Mouse (Mus musculus): Measurements from ENCODE around the gene Igfbp3. TPM values are rescaled to one million over a fixed set of nuclear protein-coding genes. Genes with fewer than 3 reads are reported as not detected.

Igfbp3 gene
- total and polyA plus RNA-seq, 2 experiments: 17.7 to 31.2 TPM

GRCm38 (mm10) chr11:7198481-7199256, 15.1 kb downstream of the Igfbp3 start:
- H3K9ac ChIP-seq (ENCODE audit: low read depth, low read length): peak overlapping the region; percentile 90
- peaks cover 20% of the 10 kb centered on the region for H3K4me1 ChIP-seq (ENCODE audit: control insufficient read depth, insufficient read depth, low read length)
- H3K36me3 ChIP-seq (ENCODE audit: control insufficient read depth, insufficient read depth, low read length): peaks cover 21% of the 10 kb centered on the region
- no peaks in the 10 kb centered on the region for H3K79me2 ChIP-seq (ENCODE audit: control insufficient read depth, insufficient read depth, low read length)
- DNase-seq (ENCODE audit: extremely low read depth, low read depth, low spot score): no peak
- peak overlapping the region; percentile 75 for H3K4me3 ChIP-seq (ENCODE audit: insufficient read depth, low read depth, low read length)
- WGBS: 19% methylated on average over 10 of the region's 10 CpGs
- TF ChIP-seq CTCF (IDR thresholded peaks at IDR 0.05; ENCODE audit: low read depth, low read length): no peak
- 0 out of 2 replicates have a peak, but pooled peaks have one; percentile 32 for TF ChIP-seq POLR2A (IDR thresholded peaks at IDR 0.05; ENCODE audit: extremely low read depth, insufficient read depth, low read length)
- H3K27me3 ChIP-seq (ENCODE audit: control insufficient read depth, insufficient read depth, low read length): no peaks in the 10 kb centered on the region
- H3K27ac ChIP-seq (replicated peaks; ENCODE audit: insufficient read depth, low read depth, low read length): peak overlapping the region; percentile 86

GRCm38 (mm10) chr11:7198006-7198405, 15.7 kb downstream of the Igfbp3 start:
- Histone ChIP-seq H3K27me3 (ENCODE audit: control insufficient read depth, insufficient read depth, low read length) (no peaks in the 10 kb centered on the region), H3K79me2 (ENCODE audit: control insufficient read depth, insufficient read depth, low read length) (no peaks in the 10 kb centered on the region), H3K9ac (ENCODE audit: low read depth, low read length) (peak overlapping the region; percentile 90), H3K36me3 (ENCODE audit: control insufficient read depth, insufficient read depth, low read length) (peaks cover 21% of the 10 kb centered on the region), H3K27ac (replicated peaks; ENCODE audit: insufficient read depth, low read depth, low read length) (peak overlapping the region; percentile 86), H3K4me3 (ENCODE audit: insufficient read depth, low read depth, low read length) (peak overlapping the region; percentile 75), H3K4me1 (ENCODE audit: control insufficient read depth, insufficient read depth, low read length) (peaks cover 25% of the 10 kb centered on the region)
- WGBS: 18% methylated on average over 19 of the region's 19 CpGs
- TF ChIP-seq POLR2A (IDR thresholded peaks at IDR 0.05; ENCODE audit: extremely low read depth, insufficient read depth, low read length) (0 out of 2 replicates have a peak, but pooled peaks have one; percentile 40), CTCF (IDR thresholded peaks at IDR 0.05; ENCODE audit: low read depth, low read length) (0 out of 2 replicates have a peak, but pooled peaks have one; percentile 13)
- DNase-seq (ENCODE audit: extremely low read depth, low read depth, low spot score): peak; percentile 57

- no peak for TF ChIP-seq CTCF (IDR thresholded peaks at IDR 0.05; ENCODE audit: low read depth, low read length)
- TF ChIP-seq POLR2A (IDR thresholded peaks at IDR 0.05; ENCODE audit: extremely low read depth, insufficient read depth, low read length): peak; percentile 93
Observed at GRCm38 (mm10) chr11:7197491-7197941, 16.2 kb downstream of the Igfbp3 start, which contains the start of gene Igfbp1. Gene Igfbp1 (plus strand): TSS chr11:7197782.

GRCm38 (mm10) chr11:7195312-7195685, 18.4 kb downstream of the Igfbp3 start:
- H3K27me3 ChIP-seq (ENCODE audit: control insufficient read depth, insufficient read depth, low read length): no peaks in the 10 kb centered on the region
- H3K4me3 ChIP-seq (ENCODE audit: insufficient read depth, low read depth, low read length): no peak overlapping the region
- peaks cover 38% of the 10 kb centered on the region for H3K4me1 ChIP-seq (ENCODE audit: control insufficient read depth, insufficient read depth, low read length)
- peak; percentile 92 for DNase-seq (ENCODE audit: extremely low read depth, low read depth, low spot score)
- no peak overlapping the region for H3K9ac ChIP-seq (ENCODE audit: low read depth, low read length)
- H3K27ac ChIP-seq (replicated peaks; ENCODE audit: insufficient read depth, low read depth, low read length): peak overlapping the region; percentile 82
- TF ChIP-seq POLR2A (IDR thresholded peaks at IDR 0.05; ENCODE audit: extremely low read depth, insufficient read depth, low read length): no peak
- no peak for TF ChIP-seq CTCF (IDR thresholded peaks at IDR 0.05; ENCODE audit: low read depth, low read length)
- 21% methylated on average over 4 of the region's 4 CpGs for WGBS
- H3K79me2 ChIP-seq (ENCODE audit: control insufficient read depth, insufficient read depth, low read length): no peaks in the 10 kb centered on the region
- H3K36me3 ChIP-seq (ENCODE audit: control insufficient read depth, insufficient read depth, low read length): peaks cover 5% of the 10 kb centered on the region

More at GRCm38 (mm10) chr11:7197491-7197941, 16.2 kb downstream of the Igfbp3 start, which contains the start of gene Igfbp1:
- peak within 1 kb of the TSS; percentile 75 for H3K4me3 ChIP-seq (ENCODE audit: insufficient read depth, low read depth, low read length)
- WGBS: 24% methylated on average over 12 of the region's 12 CpGs
- peaks cover 21% of the 10 kb centered on the region for H3K36me3 ChIP-seq (ENCODE audit: control insufficient read depth, insufficient read depth, low read length)
- H3K9ac ChIP-seq (ENCODE audit: low read depth, low read length): peak within 1 kb of the TSS; percentile 90
- H3K79me2 ChIP-seq (ENCODE audit: control insufficient read depth, insufficient read depth, low read length): no peaks in the 10 kb centered on the region
- peaks cover 27% of the 10 kb centered on the region for H3K4me1 ChIP-seq (ENCODE audit: control insufficient read depth, insufficient read depth, low read length)
- no peaks in the 10 kb centered on the region for H3K27me3 ChIP-seq (ENCODE audit: control insufficient read depth, insufficient read depth, low read length)
- peak within 1 kb of the TSS; percentile 94 for H3K27ac ChIP-seq (replicated peaks; ENCODE audit: insufficient read depth, low read depth, low read length)
- DNase-seq (ENCODE audit: extremely low read depth, low read depth, low spot score): peak; percentile 99

- peak; percentile 99 for DNase-seq (ENCODE audit: extremely low read depth, low read depth, low spot score)
- WGBS: 23% methylated on average over 10 of the region's 10 CpGs
- Histone ChIP-seq H3K4me3 (ENCODE audit: insufficient read depth, low read depth, low read length) (no peak overlapping the region), H3K79me2 (ENCODE audit: control insufficient read depth, insufficient read depth, low read length) (no peaks in the 10 kb centered on the region), H3K27me3 (ENCODE audit: control insufficient read depth, insufficient read depth, low read length) (no peaks in the 10 kb centered on the region), H3K4me1 (ENCODE audit: control insufficient read depth, insufficient read depth, low read length) (peaks cover 40% of the 10 kb centered on the region), H3K36me3 (ENCODE audit: control insufficient read depth, insufficient read depth, low read length) (no peaks in the 10 kb centered on the region), H3K27ac (replicated peaks; ENCODE audit: insufficient read depth, low read depth, low read length) (peak overlapping the region; percentile 86), H3K9ac (ENCODE audit: low read depth, low read length) (peak overlapping the region; percentile 14; the same call in 1 of the 2 replicates)
- TF ChIP-seq CTCF (IDR thresholded peaks at IDR 0.05; ENCODE audit: low read depth, low read length) (peak; percentile 62), POLR2A (IDR thresholded peaks at IDR 0.05; ENCODE audit: extremely low read depth, insufficient read depth, low read length) (no peak)
Observed at GRCm38 (mm10) chr11:7194432-7195311, 19.1 kb downstream of the Igfbp3 start.

All from liver, adult 2 months (tissue).